Mouse (Mus musculus): ENCODE data around the gene Ddx5.

DNA sequence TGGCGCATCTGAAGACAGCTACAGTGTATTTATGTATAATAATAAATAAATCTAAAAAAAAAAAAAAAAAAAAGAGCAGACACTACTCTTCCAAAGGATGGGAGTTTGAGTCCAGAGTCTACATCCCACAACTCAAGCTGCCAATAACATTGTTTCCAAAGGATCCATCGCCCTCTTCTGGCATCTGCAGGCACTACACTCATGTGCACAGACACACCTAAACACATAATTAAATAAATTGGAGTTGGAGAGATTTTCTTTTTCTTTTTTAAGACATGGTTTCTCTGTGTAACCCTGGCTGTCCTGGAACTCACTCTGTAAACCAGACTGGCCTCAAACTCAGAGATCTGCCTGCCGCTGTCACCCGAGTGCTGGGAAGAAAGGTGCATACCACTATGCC lies 21.5 kb downstream of the Ddx5 start:
- no peak for TF ChIP-seq POLR2A (IDR thresholded peaks at IDR 0.05; ENCODE audit: low read depth, low read length)
- TF ChIP-seq MXI1 (IDR thresholded peaks at IDR 0.05; ENCODE audit: low read depth, low read length), result no peak
- TF ChIP-seq CTCF (conservative IDR thresholded peaks at IDR 0.05 in 1 of 2, IDR thresholded peaks at IDR 0.05 in 1 of 2; ENCODE audit: low read depth in 2 of 2, low read length in 2 of 2), result peak; percentile 30 to 49; a peak in 3 of 4 replicates
- no peak for TF ChIP-seq ZKSCAN1 (IDR thresholded peaks at IDR 0.05; ENCODE audit: borderline replicate concordance, low read depth, low read length)
- TF ChIP-seq MYC (IDR thresholded peaks at IDR 0.05; ENCODE audit: low read depth, low read length), result no peak
- TF ChIP-seq USF1 (IDR thresholded peaks at IDR 0.05; ENCODE audit: low read depth, low read length), result no peak
- no peak for TF ChIP-seq MEF2A (IDR thresholded peaks at IDR 0.05; ENCODE audit: borderline replicate concordance, low read depth, low read length)
- TF ChIP-seq CHD1 (IDR thresholded peaks at IDR 0.05; ENCODE audit: low read depth, low read length), result no peak
- TF ChIP-seq POLR2AphosphoS2 (IDR thresholded peaks at IDR 0.05; ENCODE audit: low read depth, low read length), result 0 out of 2 replicates have a peak, but pooled peaks have one; percentile 55
- no peak for TF ChIP-seq MAFK (IDR thresholded peaks at IDR 0.05; ENCODE audit: insufficient replicate concordance, low read length)
